Mouse (Mus musculus): ENCODE results near the gene Chek2.

The Chek2 gene

GRCm38 (mm10) chr5:110897114-110897788, 57.5 kb downstream of the Chek2 start:
- DNase-seq (ENCODE audit: extremely low read depth, insufficient read length, low spot score), result no peak

- no peak for DNase-seq (ENCODE audit: extremely low read depth, insufficient read length, low spot score)
Observed at GRCm38 (mm10) chr5:110898169-110898568, 58.4 kb downstream of the Chek2 start.

GRCm38 (mm10) chr5:110898785-110899184, 59.0 kb downstream of the Chek2 start:
- no peak for DNase-seq (ENCODE audit: extremely low read depth, insufficient read length, low spot score)

- no peak for DNase-seq (ENCODE audit: extremely low read depth, insufficient read length, low spot score)
Observed at GRCm38 (mm10) chr5:110900331-110900730, 60.6 kb downstream of the Chek2 start.

- DNase-seq (ENCODE audit: extremely low read depth, insufficient read length, low spot score), result no peak
Observed at GRCm38 (mm10) chr5:110906708-110907107, 66.9 kb downstream of the Chek2 start.

GRCm38 (mm10) chr5:110908879-110909278, 69.1 kb downstream of the Chek2 start:
- no peak for DNase-seq (ENCODE audit: extremely low read depth, insufficient read length, low spot score)

- DNase-seq (ENCODE audit: extremely low read depth, insufficient read length, low spot score), result no peak
Observed at GRCm38 (mm10) chr5:110909955-110910589, 70.3 kb downstream of the Chek2 start.

- DNase-seq (ENCODE audit: extremely low read depth, insufficient read length, low spot score), result no peak
Observed at GRCm38 (mm10) chr5:110914859-110915258, 75.1 kb downstream of the Chek2 start.

- DNase-seq (ENCODE audit: extremely low read depth, insufficient read length, low spot score), result no peak
Observed at GRCm38 (mm10) chr5:110916241-110916640, 76.5 kb downstream of the Chek2 start.

- no peak for DNase-seq (ENCODE audit: extremely low read depth, insufficient read length, low spot score)
Observed at GRCm38 (mm10) chr5:110919541-110919940, 79.8 kb downstream of the Chek2 start.

- no peak for DNase-seq (ENCODE audit: extremely low read depth, insufficient read length, low spot score)
Observed at GRCm38 (mm10) chr5:110923336-110923735, 83.6 kb downstream of the Chek2 start.

All from 3134 (cell line).